Mouse (Mus musculus) CD4-positive naive resting alpha-beta T cell, adult 76 days (primary cell): ENCODE results near the gene Mrto4. TPM values are rescaled to one million over a fixed set of nuclear protein-coding genes. Genes with fewer than 3 reads are reported as not detected.

Experiments used
- total RNA-seq: library from RNA; stranded (reverse); gene quantifications from one replicate; pipeline ENCODE4 v1.2.4, GENCODE M21; 2023

The Mrto4 gene
- total RNA-seq = 120 TPM

DNA sequence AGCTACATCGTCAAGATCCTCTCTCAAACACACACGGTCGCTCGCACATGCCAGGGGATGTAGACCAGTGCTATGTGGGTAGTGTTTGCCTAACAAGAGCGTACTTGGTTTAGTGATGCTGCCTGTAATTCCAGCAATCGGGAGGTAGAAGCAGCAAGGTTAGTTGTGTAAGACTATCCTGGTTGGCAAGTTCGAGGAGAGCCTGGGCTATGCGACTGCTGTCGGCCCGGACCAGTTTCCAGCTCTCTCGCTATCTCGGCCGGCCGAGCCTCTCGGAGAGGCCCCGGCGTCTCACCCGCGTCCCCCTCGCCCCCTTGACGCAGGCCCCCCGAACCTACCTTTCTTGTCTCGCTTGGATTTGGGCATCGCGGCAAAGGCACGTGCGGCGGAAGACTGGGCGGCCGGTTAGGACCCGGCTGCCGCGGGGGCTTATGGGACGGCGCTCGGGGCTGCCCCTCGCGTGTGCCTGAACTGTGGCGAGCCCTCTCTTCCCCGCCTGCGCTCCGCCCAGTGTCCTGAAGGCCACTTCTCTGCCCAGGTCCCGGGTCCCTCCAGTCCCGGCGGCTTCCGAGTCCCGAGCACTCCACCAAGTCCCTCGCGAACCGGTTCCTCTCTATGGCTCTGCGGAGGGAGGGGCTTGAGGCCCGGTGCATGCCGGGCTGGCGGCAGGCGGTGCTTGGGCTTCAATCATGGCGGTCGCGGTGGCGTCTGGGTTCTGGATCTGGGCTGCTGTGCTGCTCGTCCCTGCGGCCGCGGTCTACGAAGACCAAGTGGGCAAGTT lies at the start of gene Mrto4, which contains the start of the genes Emc1 and Ubr4:
Mrto4 (minus strand) TSS at position 646 of the 781 bp plus-strand sequence.
Emc1 (plus strand) TSS at position 657 of the 781 bp plus-strand sequence.
Ubr4 (plus strand) TSS at position 679 of the 781 bp plus-strand sequence.

DNA sequence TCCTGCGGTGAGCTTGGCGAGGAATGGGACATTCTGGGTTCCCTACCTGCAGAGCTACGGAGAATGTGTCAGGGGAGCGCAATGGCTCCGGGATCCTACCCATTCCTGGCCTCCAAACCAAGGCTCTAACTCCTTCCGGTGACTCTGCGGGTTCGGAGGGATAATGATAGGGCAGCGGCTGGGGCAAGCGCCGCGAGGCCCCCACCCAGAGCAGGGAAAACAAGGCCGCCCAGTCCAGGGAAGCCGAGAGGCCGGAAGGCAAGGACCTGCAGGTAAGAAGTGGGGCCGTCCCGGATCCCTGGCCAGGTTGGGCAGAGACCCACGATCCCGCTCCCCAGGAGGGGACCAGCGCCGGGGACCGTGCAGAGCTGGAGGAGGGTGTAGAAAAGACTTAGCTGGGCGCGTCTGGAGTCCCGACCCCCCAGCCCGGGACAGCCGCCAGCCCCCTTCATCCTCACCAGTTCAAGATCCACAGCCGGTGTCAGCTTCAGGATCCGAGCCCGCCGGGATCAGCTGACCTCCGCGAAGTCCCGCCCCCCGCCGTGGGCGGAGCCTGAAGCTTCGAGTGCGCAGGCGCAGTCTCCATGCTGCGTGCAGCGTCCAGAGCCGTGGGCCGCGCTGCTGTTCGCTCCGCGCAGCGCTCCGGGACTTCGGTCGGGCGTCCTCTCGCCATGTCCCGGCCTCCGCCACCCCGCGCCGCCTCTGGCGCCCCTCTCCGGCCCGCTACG lies 42.0 kb downstream of the Mrto4 start, which contains the start of the genes Pqlc2 and Akr7a5:
Pqlc2 (minus strand) TSS at position 538 of the 728 bp plus-strand sequence.
Akr7a5 (plus strand) TSS at position 574 of the 728 bp plus-strand sequence.

Other genes starting within 250 kb of the Mrto4 start
- gene Minos1, start 221.5 kb downstream of the Mrto4 start, total RNA-seq = 95.6 TPM
- gene Capzb, start 159.7 kb downstream of the Mrto4 start, total RNA-seq = 347 TPM
- gene Pqlc2, start 41.9 kb downstream of the Mrto4 start, total RNA-seq = 6.3 TPM
- 13.0 TPM for gene Akr7a5, start 41.8 kb downstream of the Mrto4 start, total RNA-seq
- gene Emc1, start within 50 bp of the Mrto4 start, total RNA-seq = 37.9 TPM
- gene Ubr4, start within 50 bp of the Mrto4 start, total RNA-seq = 253 TPM
- 15.1 TPM for gene Iffo2, start 178.0 kb upstream of the Mrto4 start, total RNA-seq